Mouse (Mus musculus) heart, embryonic 15.5 days (tissue): ENCODE data around the gene Ssbp3. TPM values are rescaled to one million over a fixed set of nuclear protein-coding genes. Genes with fewer than 3 reads are reported as not detected.

Source experiments
- ATAC-seq: fragments of 200-750 bp; cut with Nextera tagmentation; replicated peaks from 2 replicates; pipeline ENCODE4 v1.8.0; 2017; ENCODE audit warnings: low read depth, moderate TSS enrichment; ENCODE audit not compliant: insufficient number of reproducible peaks, insufficient read depth, low FRiP score
- H3K27ac ChIP-seq: fragments of 300-500 bp; sonication (generic); 2 replicates; pipeline ENCODE4 v1.5.1; 2015; ENCODE audit warnings: mild to moderate bottlenecking, inconsistent platforms
- H3K27me3 ChIP-seq: fragments of 300-500 bp; sonication (generic); 2 replicates; pipeline ENCODE4 v1.6.1; 2015; ENCODE audit warnings: inconsistent platforms
- H3K36me3 ChIP-seq: fragments of 300-500 bp; sonication (generic); 2 replicates; pipeline ENCODE4 v1.6.1; 2015; ENCODE audit warnings: mild to moderate bottlenecking, inconsistent platforms
- H3K4me1 ChIP-seq: fragments of 300-500 bp; sonication (generic); replicated peaks from 2 replicates; pipeline ENCODE4 v1.6.1; 2015; ENCODE audit warnings: inconsistent platforms
- H3K4me2 ChIP-seq: fragments of 300-500 bp; sonication (generic); 2 replicates; pipeline ENCODE4 v1.6.1; 2015; ENCODE audit warnings: inconsistent platforms, mild to moderate bottlenecking, moderate library complexity
- H3K4me3 ChIP-seq: fragments of 300-500 bp; sonication (generic); 2 replicates; pipeline ENCODE4 v1.5.1; 2015; ENCODE audit warnings: mild to moderate bottlenecking, inconsistent platforms
- H3K9ac ChIP-seq: fragments of 300-500 bp; sonication (generic); 2 replicates; pipeline ENCODE4 v1.6.1; 2015; ENCODE audit warnings: mild to moderate bottlenecking, inconsistent platforms
- H3K9me3 ChIP-seq: fragments of 300-500 bp; sonication (generic); replicated peaks from 2 replicates; pipeline ENCODE4 v1.6.1; 2016; ENCODE audit warnings: inconsistent platforms
- WGBS: fragments of 180-500 bp; shearing (Covaris S2); methylation state at CpG from one replicate; pipeline ENCODE4 v1.1.7; 2015; ENCODE audit warnings: mixed read lengths; 5-methylcytosine and 5-hydroxymethylcytosine counted together
- polyA plus RNA-seq: library from polyadenylated mRNA; unstranded; fragments of >200 nt; fragmentation: Nextera tagmentation; extraction: Ambion mirVana; gene quantifications from 2 replicates; pipeline ENCODE4 v1.2.1, GENCODE M21; 2015

Ssbp3 gene
- polyA plus RNA-seq, 1 experiment from 2014 or later, result 53.3 TPM

DNA sequence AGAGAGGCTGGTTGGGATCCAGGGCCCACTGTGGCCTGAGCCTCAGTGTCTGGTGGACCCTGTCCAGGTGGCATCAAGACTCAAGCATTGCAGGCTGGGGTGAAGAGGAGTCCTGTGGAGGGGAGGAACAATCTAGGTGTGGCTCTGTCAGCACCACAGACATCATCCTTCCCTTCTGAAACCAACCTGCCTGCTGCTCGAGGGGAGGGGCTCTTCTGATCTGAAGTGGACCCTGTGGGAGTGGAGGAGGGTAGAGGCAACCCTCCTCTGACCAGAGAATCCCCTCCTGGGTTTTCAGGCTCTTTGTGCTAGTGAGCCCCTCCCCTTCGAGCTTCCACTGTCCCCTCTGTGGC lies 25.1 kb downstream of the Ssbp3 start:
- H3K4me2 ChIP-seq, result no peak overlapping the region
- H3K27ac ChIP-seq, result peak overlapping the region; percentile 28; the same call in 1 of the 2 replicates
- H3K9ac ChIP-seq, result no peak overlapping the region
- peaks cover 75% of the 10 kb centered on the region for H3K4me1 ChIP-seq
- H3K4me3 ChIP-seq, result no peak overlapping the region
- H3K27me3 ChIP-seq, result no peaks in the 10 kb centered on the region
- H3K9me3 ChIP-seq, result no peaks in the 10 kb centered on the region
- no peaks in the 10 kb centered on the region for H3K36me3 ChIP-seq
- no peak for ATAC-seq
- WGBS, result 36% methylated on average over 2 of the region's 2 CpGs

DNA sequence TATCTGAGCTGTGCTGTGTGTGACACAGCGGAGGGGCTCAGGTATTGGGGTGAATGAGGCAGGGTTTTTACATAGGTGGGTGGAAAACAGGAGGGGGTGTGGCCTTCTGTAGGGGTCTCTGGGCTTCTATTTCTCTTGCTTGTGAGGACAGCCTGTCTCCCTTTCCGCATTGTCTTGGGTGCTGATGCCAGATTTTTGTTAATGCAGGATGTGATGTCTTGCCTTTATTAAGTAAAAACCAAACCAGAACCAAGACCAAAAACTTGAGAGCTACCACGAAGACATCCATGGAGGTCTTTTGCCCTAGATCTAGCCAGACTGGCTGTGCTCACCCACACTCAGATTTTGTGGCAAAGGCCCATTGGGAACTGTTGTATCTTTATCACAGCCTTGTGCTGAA lies 25.5 kb downstream of the Ssbp3 start:
- no peaks in the 10 kb centered on the region for H3K36me3 ChIP-seq
- H3K4me3 ChIP-seq, result no peak overlapping the region
- 74% methylated on average over 3 of the region's 3 CpGs for WGBS
- H3K4me1 ChIP-seq, result peaks cover 80% of the 10 kb centered on the region
- H3K27me3 ChIP-seq, result no peaks in the 10 kb centered on the region
- H3K9ac ChIP-seq, result no peak overlapping the region
- no peaks in the 10 kb centered on the region for H3K9me3 ChIP-seq
- H3K27ac ChIP-seq, result peak overlapping the region; percentile 67; the same call in 1 of the 2 replicates
- no peak overlapping the region for H3K4me2 ChIP-seq
- ATAC-seq, result no peak

DNA sequence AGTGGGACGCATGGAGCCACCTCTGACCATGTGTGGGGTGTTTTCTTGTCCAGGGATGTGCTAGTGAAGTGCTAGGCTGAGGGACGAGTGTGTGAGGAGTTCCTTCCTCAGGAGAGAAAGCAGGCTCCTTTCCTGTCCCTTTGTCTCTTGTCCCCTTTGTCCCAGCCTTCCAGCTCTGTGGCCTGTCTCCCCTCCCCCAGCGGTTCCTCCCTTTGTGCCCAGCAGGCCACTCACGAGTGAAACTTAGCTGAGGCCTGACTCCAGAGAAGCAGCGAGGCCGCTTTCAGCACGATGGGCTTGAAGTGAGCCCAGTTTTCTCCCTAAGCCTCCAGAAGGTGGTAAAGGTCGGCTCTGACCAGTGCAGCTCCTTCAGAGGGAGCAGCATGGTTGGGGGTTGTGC lies 26.2 kb downstream of the Ssbp3 start:
- Histone ChIP-seq H3K36me3 (no peaks in the 10 kb centered on the region), H3K9ac (peak overlapping the region; percentile 33; the same call in 1 of the 2 replicates), H3K27ac (peak overlapping the region; percentile 67), H3K4me3 (no peak overlapping the region), H3K9me3 (no peaks in the 10 kb centered on the region), H3K4me2 (peak overlapping the region; percentile 12; the same call in 1 of the 2 replicates), H3K4me1 (peaks cover 87% of the 10 kb centered on the region), H3K27me3 (no peaks in the 10 kb centered on the region)
- no peak for ATAC-seq
- 22% methylated on average over 8 of the region's 8 CpGs for WGBS

DNA sequence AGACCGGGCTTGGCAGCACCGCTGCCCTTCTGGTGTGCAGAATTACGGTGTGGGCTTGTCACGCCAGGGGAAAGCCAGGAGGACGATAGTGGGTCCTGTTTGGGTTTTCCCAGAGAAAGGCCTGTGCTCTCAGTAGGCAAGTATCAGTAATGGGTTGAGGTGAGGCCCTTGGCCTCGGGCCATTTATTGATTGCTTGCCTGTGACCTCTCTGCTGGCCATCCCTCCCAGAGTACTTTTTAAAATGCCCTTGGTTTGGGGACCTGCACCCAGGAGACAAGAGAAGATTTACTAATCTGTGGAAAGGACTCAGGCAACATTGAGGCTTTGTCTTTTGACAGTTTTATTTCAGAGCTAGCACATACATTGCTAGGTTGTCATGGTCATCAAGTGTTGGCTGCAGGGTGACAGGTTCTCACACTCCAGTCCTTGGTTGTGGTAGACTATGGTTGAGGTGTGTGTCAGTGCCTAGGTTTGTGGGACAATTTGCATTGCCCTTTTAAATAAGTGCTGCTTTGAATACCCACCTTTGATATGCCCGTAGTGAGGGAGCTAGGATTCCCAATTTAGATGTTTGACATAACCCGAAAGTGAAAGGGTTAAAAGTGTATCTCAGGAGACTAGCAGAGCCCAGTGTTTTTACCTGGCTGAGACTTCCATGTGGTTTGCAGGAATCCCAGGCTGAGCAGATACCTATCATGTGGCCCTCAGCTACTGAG lies 28.2 kb downstream of the Ssbp3 start:
- no peak for ATAC-seq
- no peaks in the 10 kb centered on the region for H3K36me3 ChIP-seq
- H3K4me1 ChIP-seq, result peaks cover 91% of the 10 kb centered on the region
- no peak overlapping the region for H3K27ac ChIP-seq
- no peaks in the 10 kb centered on the region for H3K9me3 ChIP-seq
- H3K27me3 ChIP-seq, result no peaks in the 10 kb centered on the region
- no peak overlapping the region for H3K4me2 ChIP-seq
- H3K9ac ChIP-seq, result no peak overlapping the region
- H3K4me3 ChIP-seq, result no peak overlapping the region
- WGBS, result 62% methylated on average over 8 of the region's 8 CpGs

DNA sequence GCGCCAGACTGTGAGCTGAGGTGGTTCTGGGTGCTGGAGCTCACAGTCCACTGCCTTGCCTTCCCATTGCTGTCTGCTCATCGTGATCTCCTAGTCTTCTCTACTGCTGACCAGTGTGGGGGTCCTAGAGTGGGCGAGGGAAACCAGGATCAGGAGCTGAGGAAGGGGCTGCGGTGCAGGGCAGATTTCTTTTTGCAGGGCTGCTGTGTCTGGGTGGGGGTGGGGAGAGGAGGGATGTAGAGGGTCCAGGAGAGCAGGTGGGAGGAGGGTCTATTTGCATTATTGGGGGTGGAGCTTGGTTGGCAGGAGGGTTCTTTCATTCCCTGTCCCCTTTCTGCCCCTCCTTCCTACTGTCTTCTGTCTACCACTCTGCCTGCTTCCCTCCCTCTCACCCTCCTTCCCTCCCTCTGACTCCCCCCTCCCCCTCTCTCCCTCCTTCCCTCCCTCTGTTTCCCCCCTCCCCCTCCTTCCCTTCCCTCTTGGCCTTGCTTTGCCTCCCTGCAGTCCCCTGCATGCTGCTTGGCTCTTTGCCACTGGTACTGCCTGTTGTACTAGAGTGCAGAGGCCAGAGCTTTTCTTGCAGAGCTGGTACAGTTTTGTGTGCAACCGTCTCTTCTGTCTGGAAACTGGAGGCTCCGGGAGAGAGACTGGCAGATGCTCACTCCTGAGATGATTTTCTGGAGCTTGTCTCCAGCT lies 28.9 kb downstream of the Ssbp3 start:
- 24% methylated on average over 6 of the region's 6 CpGs for whole genome bisulfite sequencing
- ATAC-seq, result peak; percentile 59
- Histone ChIP-seq H3K9me3 (no peaks in the 10 kb centered on the region), H3K36me3 (no peaks in the 10 kb centered on the region), H3K4me2 (no peak overlapping the region), H3K27me3 (no peaks in the 10 kb centered on the region), H3K4me3 (no peak overlapping the region), H3K4me1 (peaks cover 89% of the 10 kb centered on the region), H3K27ac (peak overlapping the region; percentile 72), H3K9ac (0 out of 2 replicates have a peak overlapping the region, but pooled peaks have one; percentile 24)

DNA sequence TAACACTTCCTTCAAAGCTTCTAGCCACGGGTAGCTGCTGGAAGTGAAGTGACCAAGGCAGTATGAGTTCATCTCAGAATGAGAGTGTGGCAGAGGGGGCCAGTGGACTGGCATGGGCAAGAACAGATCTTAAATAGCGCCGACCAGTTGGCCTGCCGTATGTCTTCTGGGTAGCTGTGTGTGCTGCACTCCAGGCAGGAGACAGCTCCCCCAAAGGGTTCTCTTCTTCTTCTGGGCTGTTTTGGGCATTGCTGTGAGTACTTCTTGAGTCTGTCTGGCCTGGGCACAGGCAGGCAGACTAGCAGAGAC lies 29.4 kb downstream of the Ssbp3 start:
- ATAC-seq, result no peak
- H3K4me1 ChIP-seq, result peaks cover 89% of the 10 kb centered on the region
- no peaks in the 10 kb centered on the region for H3K9me3 ChIP-seq
- H3K9ac ChIP-seq, result 0 out of 2 replicates have a peak overlapping the region, but pooled peaks have one; percentile 24
- peak overlapping the region; percentile 72 for H3K27ac ChIP-seq
- no peak overlapping the region for H3K4me2 ChIP-seq
- H3K27me3 ChIP-seq, result no peaks in the 10 kb centered on the region
- no peak overlapping the region for H3K4me3 ChIP-seq
- no peaks in the 10 kb centered on the region for H3K36me3 ChIP-seq
- WGBS, result 34% methylated on average over 4 of the region's 4 CpGs

DNA sequence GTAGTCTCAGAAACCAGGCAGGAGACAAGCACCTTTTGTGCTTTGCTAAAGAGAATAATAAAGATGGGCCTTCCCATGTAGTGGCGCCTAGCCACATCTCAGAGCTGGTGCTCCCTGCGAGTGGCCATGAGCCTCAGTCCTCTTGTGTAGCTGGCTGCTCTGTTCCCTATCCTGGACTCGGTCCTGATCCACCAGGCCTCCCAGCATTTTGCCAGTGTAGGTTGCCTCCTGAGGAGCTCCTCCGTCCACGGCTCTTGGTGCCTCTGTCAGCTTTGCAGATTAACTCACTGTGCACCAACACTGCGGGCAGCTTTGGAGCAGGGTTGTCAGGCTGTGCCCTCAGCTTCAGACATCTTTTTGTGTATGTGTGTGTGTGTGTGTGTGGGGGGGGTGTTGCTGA lies 30.4 kb downstream of the Ssbp3 start:
- peaks cover 89% of the 10 kb centered on the region for H3K4me1 ChIP-seq
- no peaks in the 10 kb centered on the region for H3K36me3 ChIP-seq
- no peaks in the 10 kb centered on the region for H3K27me3 ChIP-seq
- no peak overlapping the region for H3K4me2 ChIP-seq
- no peak for ATAC-seq
- no peaks in the 10 kb centered on the region for H3K9me3 ChIP-seq
- H3K27ac ChIP-seq, result peak overlapping the region; percentile 37; the same call in 1 of the 2 replicates
- 62% methylated on average over 6 of the region's 6 CpGs for WGBS
- no peak overlapping the region for H3K9ac ChIP-seq
- H3K4me3 ChIP-seq, result no peak overlapping the region

DNA sequence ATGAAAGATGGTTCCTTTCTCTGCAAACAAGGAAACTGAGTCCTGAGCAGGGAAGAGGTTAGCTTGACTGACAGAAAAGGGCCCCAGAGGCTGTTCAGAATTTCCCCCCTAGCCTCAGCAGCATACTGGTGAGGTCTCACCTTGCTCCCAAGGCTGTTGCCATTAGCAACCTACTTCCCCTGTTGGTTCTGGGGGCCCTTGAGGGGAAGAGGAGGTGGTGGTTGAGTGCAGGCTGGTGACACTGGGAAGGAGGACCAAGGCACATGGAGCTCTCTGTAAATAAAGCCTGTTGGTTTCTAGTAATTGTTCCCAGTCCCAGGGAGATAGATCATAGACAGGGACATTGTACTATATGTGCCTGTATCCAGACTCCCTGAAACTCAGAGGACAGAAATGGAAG lies 31.0 kb downstream of the Ssbp3 start:
- Histone ChIP-seq H3K4me2 (no peak overlapping the region), H3K27ac (no peak overlapping the region)
- no peak for ATAC-seq

DNA sequence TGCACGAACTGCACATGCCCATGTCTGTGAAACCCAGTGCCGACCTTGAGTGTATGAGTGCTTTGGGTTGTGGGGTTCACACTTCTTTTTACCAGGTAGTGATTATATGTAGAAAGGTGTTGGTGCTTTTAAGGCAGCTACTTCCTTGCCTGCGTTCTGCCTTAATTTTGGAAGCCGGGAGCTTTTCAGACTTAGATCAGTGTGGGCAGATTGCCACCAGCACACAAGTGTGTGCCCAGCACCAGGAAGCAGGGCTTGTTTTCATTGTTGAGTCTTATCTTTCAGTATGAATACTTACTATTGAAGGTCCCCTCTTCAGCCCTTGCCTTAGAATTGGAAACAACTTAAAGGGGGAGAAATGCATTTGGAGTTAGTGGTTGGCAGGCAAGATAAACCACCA lies 32.0 kb downstream of the Ssbp3 start:
- H3K27me3 ChIP-seq, result no peaks in the 10 kb centered on the region
- no peak overlapping the region for H3K4me3 ChIP-seq
- H3K9ac ChIP-seq, result no peak overlapping the region
- 57% methylated on average over 4 of the region's 4 CpGs for WGBS
- H3K36me3 ChIP-seq, result no peaks in the 10 kb centered on the region
- no peak for ATAC-seq
- peaks cover 89% of the 10 kb centered on the region for H3K4me1 ChIP-seq
- H3K9me3 ChIP-seq, result no peaks in the 10 kb centered on the region
- peak overlapping the region; percentile 9; the same call in 1 of the 2 replicates for H3K27ac ChIP-seq
- H3K4me2 ChIP-seq, result no peak overlapping the region

More for the DNA sequence above, 31.0 kb downstream of the Ssbp3 start:
- Histone ChIP-seq H3K4me1 (peaks cover 89% of the 10 kb centered on the region), H3K4me3 (no peak overlapping the region), H3K27me3 (no peaks in the 10 kb centered on the region), H3K9ac (no peak overlapping the region), H3K9me3 (no peaks in the 10 kb centered on the region), H3K36me3 (no peaks in the 10 kb centered on the region)

DNA sequence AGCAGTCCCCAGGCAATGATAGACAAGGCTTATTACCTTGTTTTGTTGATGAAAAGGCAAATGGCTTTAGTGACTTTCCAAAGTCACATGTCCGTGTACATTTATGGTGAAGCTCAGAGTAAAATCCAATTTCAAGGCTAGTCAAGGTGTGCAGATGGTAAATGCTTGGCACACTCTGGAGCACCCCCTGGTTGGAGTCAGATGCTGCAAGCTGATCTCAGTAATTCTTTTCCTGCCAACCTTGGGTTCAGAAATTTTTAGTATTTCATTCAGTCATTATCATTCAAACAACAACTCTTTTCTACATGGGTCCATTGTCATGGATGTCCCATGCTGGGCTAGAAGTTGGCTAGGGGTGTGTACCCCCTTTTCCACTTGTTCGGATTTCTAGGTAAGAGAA lies 33.1 kb downstream of the Ssbp3 start:
- H3K36me3 ChIP-seq, result no peaks in the 10 kb centered on the region
- ATAC-seq, result no peak
- H3K4me3 ChIP-seq, result no peak overlapping the region
- no peak overlapping the region for H3K9ac ChIP-seq
- no peak overlapping the region for H3K27ac ChIP-seq
- H3K27me3 ChIP-seq, result no peaks in the 10 kb centered on the region
- 85% methylated on average over 2 of the region's 2 CpGs for WGBS
- H3K4me2 ChIP-seq, result no peak overlapping the region
- peaks cover 84% of the 10 kb centered on the region for H3K4me1 ChIP-seq
- H3K9me3 ChIP-seq, result no peaks in the 10 kb centered on the region

DNA sequence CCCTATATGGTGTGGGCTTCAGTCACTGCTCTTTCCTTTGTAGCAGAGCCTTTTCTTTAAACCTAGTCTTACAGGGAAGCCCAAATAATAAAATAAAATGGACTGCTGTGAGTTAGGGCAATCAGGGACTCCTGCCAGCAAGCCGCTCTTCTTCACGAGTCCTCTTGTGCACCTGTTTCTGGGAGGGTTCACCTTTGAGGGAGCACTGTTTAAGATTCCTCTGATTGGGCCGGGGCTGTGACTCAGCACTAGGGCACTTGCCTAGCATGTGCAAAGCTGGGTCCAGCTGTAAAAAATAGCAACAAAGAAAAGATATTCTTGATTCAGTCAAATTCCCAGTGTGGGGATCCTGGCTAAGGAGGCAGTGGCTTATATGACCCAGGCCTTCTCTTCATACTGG lies 34.4 kb downstream of the Ssbp3 start:
- Histone ChIP-seq H3K9me3 (no peaks in the 10 kb centered on the region), H3K4me2 (no peak overlapping the region), H3K4me1 (peaks cover 80% of the 10 kb centered on the region), H3K36me3 (no peaks in the 10 kb centered on the region), H3K27me3 (no peaks in the 10 kb centered on the region), H3K4me3 (no peak overlapping the region), H3K9ac (no peak overlapping the region), H3K27ac (no peak overlapping the region)
- whole genome bisulfite sequencing, result 71% methylated on average over 3 of the region's 3 CpGs
- ATAC-seq, result no peak

DNA sequence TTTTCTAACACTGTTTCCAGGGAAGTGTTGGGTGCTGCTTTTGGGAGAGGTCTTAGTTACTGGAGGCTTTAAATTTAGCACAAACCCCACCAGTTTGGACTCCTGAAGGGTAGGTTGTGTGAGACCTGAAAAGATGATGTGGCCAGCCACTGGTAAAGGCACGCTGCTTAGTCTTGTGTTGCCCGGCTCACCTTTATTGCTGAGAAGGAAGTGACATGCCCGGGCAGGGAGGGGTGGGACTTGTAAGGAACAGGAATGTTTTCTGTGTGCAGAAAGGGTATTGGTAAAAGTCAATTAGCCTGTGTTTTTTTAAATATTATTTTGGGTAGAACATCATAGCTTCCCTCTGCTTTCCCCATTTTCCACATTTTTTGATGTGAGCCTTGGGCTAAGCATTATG lies 37.2 kb downstream of the Ssbp3 start:
- H3K4me1 ChIP-seq, result peaks cover 71% of the 10 kb centered on the region

More for the DNA sequence above, 37.2 kb downstream of the Ssbp3 start:
- no peak overlapping the region for H3K4me3 ChIP-seq
- no peak for ATAC-seq
- no peak overlapping the region for H3K9ac ChIP-seq
- H3K4me2 ChIP-seq, result no peak overlapping the region
- WGBS, result 84% methylated on average over 3 of the region's 3 CpGs
- H3K27ac ChIP-seq, result no peak overlapping the region
- no peaks in the 10 kb centered on the region for H3K27me3 ChIP-seq
- no peaks in the 10 kb centered on the region for H3K9me3 ChIP-seq
- no peaks in the 10 kb centered on the region for H3K36me3 ChIP-seq
